Mouse (Mus musculus) gastrocnemius, postnatal 10 days (tissue): ENCODE results near the gene Lurap1. TPM values are rescaled to one million over a fixed set of nuclear protein-coding genes. Genes with fewer than 3 reads are reported as not detected.

ENCODE experiments used
- DNase-seq: peaks from one replicate; pipeline ENCODE4 v3.0.0; 2021; ENCODE audit warnings: mixed read lengths
- total RNA-seq, 2 experiments: library from RNA; stranded (reverse); gene quantifications; 2 replicates each; pipeline ENCODE4 v1.2.3; 2021

Gene Lurap1
- total RNA-seq, 2 experiments from 2014 or later, result 9.6 to 14.5 TPM

GRCm38 (mm10) chr4:116110695-116111094, 40.4 kb downstream of the Lurap1 start:
- DNase-seq, result no peak

GRCm38 (mm10) chr4:116105278-116105677, 45.9 kb downstream of the Lurap1 start:
- DNase-seq, result no peak

- no peak for DNase-seq
These were observed 50.2 kb downstream of the Lurap1 start for GRCm38 (mm10) chr4:116100959-116101358.

GRCm38 (mm10) chr4:116097211-116097610, 53.9 kb downstream of the Lurap1 start:
- no peak for DNase-seq

- no peak for DNase-seq
These were observed 54.8 kb downstream of the Lurap1 start for GRCm38 (mm10) chr4:116096291-116096690.

GRCm38 (mm10) chr4:116088510-116089249, 62.5 kb downstream of the Lurap1 start:
- peak; percentile 19 for DNase-seq

Other genes starting within 250 kb of the Lurap1 start
- not detected for gene Dmbx1, start 211.4 kb downstream of the Lurap1 start, total RNA-seq
- gene Faah, start 133.4 kb downstream of the Lurap1 start, total RNA-seq, result under 1 TPM; 0.68 to 0.75 TPM
- 10 to 100 TPM; 12.4 to 12.9 TPM for gene Nsun4, start 97.5 kb downstream of the Lurap1 start, total RNA-seq
- 100 to 1,000 TPM; 741 to 954 TPM for gene Uqcrh, start 76.3 kb downstream of the Lurap1 start, total RNA-seq
- 10 to 100 TPM; 26.8 to 31.2 TPM for gene Lrrc41, start 76.1 kb downstream of the Lurap1 start, total RNA-seq
- gene Rad54l, start 27.6 kb downstream of the Lurap1 start, total RNA-seq, result 1 to 10 TPM; 2.2 to 3.6 TPM
- 10 to 100 TPM; 53.7 to 55.1 TPM for gene Pomgnt1, start 27.5 kb downstream of the Lurap1 start, total RNA-seq
- gene Tspan1, start 16.3 kb upstream of the Lurap1 start, total RNA-seq, result not detected
- not detected for gene 1700042G07Rik, start 22.0 kb upstream of the Lurap1 start, total RNA-seq
- gene Gm49337, start 22.0 kb upstream of the Lurap1 start, total RNA-seq, result not detected
- 10 to 100 TPM in 1 of 2 experiments, 1 to 10 TPM in 1; 9.3 to 11.9 TPM for gene Pik3r3, start 70.3 kb upstream of the Lurap1 start, total RNA-seq